Mouse (Mus musculus): ENCODE measurements at regions not wholly inside any gene's neighbourhood (a gene's known extent, or its start where the extent isn't known, plus 50 kb on each side); places are given as distances from the start of the nearest gene placed in this dataset.

DNA sequence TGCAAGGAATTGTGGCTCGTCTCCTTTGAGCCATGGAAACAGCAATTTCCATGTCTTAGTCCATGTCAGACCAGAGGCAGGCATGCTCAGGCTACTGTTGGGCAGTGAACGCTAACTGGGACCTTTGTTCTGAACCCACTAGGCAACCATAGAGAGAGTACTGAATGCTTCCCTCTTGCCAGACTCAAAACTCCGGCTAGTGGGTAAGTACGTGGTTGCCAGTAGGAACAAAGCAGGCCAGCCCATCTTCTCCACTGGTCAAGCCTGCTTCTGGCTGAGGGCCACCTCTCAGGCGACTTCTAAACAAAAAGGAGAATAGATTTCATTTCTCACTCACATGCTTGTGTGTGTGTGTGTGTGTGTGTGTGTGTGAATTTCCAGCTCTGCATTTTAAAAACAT lies 163.8 kb upstream of the Maf start:
- TF ChIP-seq POLR2A (IDR thresholded peaks at IDR 0.05; ENCODE audit: control insufficient read depth, low read depth, low read length) (no peak), CTCF (IDR thresholded peaks at IDR 0.05; ENCODE audit: control insufficient read depth, insufficient read depth, insufficient replicate concordance, low read depth, low read length) (no peak)
